Mouse (Mus musculus): Measurements from ENCODE around the gene Lnx1.

The Lnx1 gene

GRCm38 (mm10) chr5:74603306-74603705 lies 99.4 kb downstream of the Lnx1 start:
- DNase-seq (ENCODE audit: low read depth, low spot score) = no peak

GRCm38 (mm10) chr5:74602371-74602770 lies 100.3 kb downstream of the Lnx1 start:
- no peak for DNase-seq (ENCODE audit: low read depth, low spot score)

GRCm38 (mm10) chr5:74601965-74602364 lies 100.7 kb downstream of the Lnx1 start:
- DNase-seq (ENCODE audit: low read depth, low spot score) = no peak

- no peak for DNase-seq (ENCODE audit: low read depth, low spot score)
Measured at GRCm38 (mm10) chr5:74601171-74601570, 101.5 kb downstream of the Lnx1 start.

- DNase-seq (ENCODE audit: low read depth, low spot score) = no peak
Measured at GRCm38 (mm10) chr5:74600010-74600409, 102.7 kb downstream of the Lnx1 start.

DNA sequence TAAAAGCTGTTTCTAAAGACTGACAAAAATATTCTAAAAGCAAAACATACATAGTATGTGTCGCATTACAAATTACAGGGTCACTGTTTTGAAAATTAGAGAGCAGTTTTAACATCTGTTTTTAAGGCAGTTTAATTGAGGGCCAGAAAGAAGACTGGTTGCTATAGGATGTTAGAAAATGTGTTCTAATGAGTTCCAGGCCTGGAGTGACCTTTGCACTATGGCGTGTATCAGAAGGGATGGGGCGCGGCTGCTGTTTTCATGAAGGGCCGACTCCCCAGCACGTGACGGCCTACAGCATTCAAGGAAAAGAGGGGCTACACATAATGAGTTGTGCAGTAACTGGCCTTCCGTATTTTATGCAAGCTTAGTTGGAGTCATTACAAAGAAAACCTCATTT lies 109.6 kb downstream of the Lnx1 start:
- no peak for DNase-seq (ENCODE audit: low read depth, low spot score)

DNA sequence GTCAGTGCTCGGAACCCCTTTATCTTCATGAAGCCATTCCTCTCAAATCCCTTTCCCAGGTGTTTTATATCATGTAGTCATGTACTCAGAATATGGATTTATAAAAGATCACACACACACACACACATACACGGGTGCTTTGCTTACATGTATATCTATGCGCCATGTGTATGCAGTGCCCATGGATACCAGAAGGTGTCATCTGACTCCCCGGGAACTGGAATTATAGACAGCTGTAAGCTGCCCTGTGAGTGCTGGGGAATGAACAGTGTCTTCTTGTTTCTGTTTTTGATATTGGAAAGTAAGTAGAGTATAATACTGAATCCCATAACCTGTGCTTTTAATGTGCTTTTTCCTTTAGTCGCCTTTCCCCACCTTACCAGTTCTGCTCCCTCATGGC lies 111.3 kb downstream of the Lnx1 start:
- no peak for DNase-seq (ENCODE audit: low read depth, low spot score)

DNA sequence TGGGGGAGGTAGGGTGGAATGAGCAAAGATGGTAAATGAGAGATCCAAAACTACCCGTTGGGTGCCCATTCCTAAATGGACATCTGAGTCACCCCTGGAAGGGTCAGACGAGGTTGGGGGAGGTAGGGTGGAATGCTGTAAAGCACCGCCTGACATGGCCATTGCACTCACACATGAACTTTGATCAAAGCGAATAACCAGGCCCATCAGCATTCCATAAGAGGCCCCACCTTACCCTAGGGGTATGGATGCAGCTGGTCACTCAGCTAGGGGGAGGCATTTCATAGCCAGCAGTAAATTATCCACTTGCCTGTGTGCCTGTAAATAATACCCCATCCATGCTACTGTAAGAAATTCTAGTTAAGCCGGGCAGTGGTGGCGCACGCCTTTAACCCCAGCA lies 113.6 kb downstream of the Lnx1 start:
- no peak for DNase-seq (ENCODE audit: low read depth, low spot score)

DNA sequence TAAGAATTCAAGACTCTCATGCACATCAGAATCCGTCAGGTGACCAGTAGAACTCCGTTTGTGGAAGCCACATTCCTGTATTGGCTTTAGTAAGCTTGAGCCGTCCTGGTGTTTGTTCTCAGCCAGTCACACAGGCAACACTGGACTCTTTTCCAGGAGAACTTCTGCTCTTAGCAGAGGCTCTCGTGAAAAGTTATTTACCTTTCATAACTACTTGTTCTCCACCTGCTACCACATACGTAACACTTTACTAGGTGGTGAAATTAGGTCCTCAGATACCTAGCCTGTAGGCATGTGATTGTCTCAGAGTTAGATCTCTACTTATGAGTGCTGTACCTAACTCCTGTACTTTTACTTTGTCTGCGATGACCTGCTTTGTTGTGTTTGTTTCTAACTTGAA lies 130.9 kb downstream of the Lnx1 start:
- no peak for DNase-seq (ENCODE audit: low read depth, low spot score)

DNA sequence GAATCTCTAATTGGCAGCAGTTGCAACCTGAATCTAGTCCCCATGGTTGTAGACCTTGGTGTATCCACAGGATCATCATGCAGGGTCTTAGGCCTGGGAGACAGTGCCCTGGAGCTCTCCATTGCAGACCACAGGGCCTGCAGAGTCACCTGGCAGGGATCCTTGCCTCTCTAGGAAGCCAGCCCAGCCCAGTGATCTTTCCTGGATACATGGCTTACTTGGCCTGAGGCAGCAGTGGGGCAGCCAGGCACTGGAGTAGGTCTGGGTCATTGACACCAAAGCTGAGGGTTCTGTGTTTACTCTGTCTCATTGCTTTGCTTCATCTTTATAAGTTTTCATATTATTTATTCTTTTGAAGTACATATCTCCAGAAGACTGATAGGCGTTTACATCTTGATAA lies 141.6 kb downstream of the Lnx1 start:
- DNase-seq (ENCODE audit: low read depth, low spot score) = no peak

DNA sequence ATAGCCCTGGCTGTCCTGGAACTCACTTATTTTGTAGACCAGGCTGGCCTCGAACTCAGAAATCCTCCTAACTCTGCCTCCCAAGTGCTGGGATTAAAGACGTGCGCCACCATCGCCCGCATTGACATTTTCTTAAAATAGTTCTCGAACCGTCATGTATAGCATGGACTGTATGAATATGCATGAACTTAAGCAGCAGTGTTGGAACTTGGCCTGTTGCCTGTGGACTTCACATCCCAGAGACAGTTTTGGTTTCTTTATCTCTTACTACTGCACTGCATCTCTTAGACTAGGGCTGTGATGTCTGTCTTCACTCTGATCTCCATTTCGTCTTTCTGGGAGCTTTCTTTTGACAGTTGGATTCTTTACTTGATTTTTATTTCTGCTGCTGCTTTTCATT lies 153.1 kb downstream of the Lnx1 start:
- no peak for DNase-seq (ENCODE audit: low read depth, low spot score)

- no peak for DNase-seq (ENCODE audit: low read depth, low spot score)
Measured at GRCm38 (mm10) chr5:74545606-74546005, 157.1 kb downstream of the Lnx1 start.
